Mouse (Mus musculus): ENCODE data around the gene Pwp2.

Gene Pwp2

DNA sequence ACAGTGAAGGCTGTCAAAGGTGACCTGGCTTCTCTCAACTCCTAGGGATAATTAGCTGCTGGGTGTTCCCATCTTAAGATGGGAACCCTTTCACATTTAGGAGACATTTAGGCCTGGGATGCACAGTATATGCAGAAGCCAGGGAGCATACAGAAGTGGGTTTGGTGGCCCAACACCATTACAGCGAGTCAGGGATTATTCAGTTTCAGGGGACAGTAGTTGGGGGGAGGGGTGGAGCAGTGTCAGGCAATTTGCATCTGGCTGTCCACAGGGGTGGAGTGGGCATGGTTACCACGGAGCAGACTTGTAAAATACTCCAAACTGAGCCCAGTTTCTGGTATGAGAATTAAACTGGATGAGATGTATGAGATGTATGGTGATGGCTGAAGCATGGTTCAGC is 14.5 kb downstream of the Pwp2 start:
- DNase-seq = no peak

- DNase-seq = peak; percentile 100
Measured at GRCm38 (mm10) chr10:78169281-78170042, 15.5 kb downstream of the Pwp2 start, which contains the start of gene D10Jhu81e. TSS of gene D10Jhu81e (minus strand) at chr10:78169782.

GRCm38 (mm10) chr10:78168792-78169191 is 16.2 kb downstream of the Pwp2 start:
- DNase-seq = no peak

- no peak for DNase-seq
Measured at GRCm38 (mm10) chr10:78167775-78168174, 17.2 kb downstream of the Pwp2 start.

DNA sequence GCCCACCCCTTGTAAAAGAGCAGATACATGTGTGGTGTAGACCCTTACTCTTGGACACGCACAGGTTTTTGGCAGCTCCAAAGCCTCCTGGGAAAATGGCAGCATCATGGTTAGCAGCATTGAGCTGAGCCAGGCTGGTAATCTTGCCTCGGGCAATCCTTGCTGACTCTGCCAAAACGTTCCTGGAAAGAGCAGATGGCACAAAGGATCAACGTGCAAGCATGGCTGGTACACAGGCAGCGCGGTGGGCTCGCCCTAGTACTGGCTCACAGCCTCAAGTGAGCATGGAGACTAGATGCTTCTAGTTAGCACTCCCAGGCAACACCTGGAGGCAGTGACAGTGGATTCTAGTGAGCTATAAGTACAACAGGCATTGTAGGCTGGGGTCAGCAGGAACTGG is 17.6 kb downstream of the Pwp2 start:
- no peak for DNase-seq

DNA sequence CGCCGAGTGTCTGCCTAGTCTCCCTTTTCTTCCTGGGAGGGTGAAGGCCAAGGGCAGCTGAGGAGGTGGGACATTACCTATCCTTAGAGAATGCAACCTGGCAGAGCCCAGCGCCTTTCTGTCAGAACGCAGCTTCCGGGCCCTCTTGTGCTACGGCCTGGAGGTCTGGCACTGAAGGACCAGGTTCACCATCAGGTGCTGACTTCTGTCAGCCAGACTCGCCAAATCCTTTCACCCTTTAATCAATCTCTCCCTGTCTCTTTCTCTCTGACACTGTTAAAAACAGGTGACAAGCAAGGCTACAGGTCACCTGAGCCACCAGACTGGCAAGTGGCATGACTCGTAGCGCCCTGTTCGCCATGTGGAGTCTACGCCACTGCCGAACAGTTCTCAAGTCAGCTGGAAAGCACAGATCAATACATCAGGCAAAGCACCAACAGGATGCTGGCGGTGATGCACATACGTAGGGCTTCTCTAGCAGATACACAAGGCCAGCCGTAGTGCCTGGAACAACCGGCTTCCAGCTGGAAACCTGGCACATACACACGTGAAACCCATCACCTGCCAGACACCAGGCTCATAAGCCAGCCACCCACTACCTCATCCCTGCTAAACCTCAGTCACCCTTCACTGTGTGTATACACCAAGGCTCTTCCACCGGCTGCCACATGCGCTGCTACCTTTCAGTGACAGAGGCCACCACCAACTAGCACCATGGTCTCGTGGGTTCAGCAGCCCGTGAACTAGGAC is 19.5 kb downstream of the Pwp2 start:
- DNase-seq = no peak

GRCm38 (mm10) chr10:78164786-78165185 is 20.2 kb downstream of the Pwp2 start:
- no peak for DNase-seq

GRCm38 (mm10) chr10:78163923-78164322 is 21.0 kb downstream of the Pwp2 start:
- DNase-seq = peak; percentile 65

DNA sequence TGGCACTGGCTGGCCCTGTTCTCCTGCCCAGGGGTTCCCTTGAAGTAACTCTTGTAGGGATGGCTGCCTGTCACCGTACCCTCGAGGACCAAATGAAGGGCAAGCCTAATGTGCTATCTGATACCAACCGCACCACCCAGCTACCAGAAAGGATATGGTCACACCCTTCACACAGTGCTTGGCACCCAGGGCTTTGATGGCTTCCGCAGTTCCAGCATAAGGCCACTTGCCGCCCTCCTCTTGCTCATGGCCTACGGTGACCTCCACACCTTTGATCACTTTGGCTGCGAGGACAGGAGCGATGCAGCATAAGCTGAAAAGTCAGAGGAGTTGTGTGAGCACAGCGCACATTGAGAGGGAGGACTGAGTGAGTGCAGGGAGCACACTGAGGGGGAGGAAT is 21.7 kb downstream of the Pwp2 start:
- no peak for DNase-seq

- no peak for DNase-seq
Measured at GRCm38 (mm10) chr10:78162646-78163045, 22.3 kb downstream of the Pwp2 start.

GRCm38 (mm10) chr10:78161096-78161495 is 23.9 kb downstream of the Pwp2 start:
- no peak for DNase-seq

- DNase-seq = no peak
Measured at GRCm38 (mm10) chr10:78160369-78161095, 24.4 kb downstream of the Pwp2 start.

DNA sequence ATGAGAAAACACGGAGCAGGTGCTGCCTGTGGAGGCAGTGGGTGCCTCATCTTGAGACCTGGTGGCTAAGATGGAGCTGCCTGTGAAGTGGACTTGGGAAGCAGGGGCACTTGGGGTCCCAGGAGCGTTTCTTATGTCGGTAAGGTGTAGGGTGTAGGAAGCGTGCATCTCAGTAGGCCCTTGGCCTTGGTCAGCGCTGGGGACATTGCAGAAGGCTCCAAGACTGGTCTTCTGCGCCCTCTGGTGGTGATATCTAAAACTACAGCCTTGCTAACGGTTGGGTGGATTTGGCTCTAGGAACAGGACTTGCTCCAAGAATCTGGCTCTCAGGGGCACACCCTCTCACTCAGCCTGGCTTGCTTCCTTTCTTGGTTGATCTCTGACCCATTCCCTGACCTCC is 25.0 kb downstream of the Pwp2 start:
- peak; percentile 81 for DNase-seq

- DNase-seq = no peak
Measured at GRCm38 (mm10) chr10:78159252-78159878, 25.6 kb downstream of the Pwp2 start.

DNA sequence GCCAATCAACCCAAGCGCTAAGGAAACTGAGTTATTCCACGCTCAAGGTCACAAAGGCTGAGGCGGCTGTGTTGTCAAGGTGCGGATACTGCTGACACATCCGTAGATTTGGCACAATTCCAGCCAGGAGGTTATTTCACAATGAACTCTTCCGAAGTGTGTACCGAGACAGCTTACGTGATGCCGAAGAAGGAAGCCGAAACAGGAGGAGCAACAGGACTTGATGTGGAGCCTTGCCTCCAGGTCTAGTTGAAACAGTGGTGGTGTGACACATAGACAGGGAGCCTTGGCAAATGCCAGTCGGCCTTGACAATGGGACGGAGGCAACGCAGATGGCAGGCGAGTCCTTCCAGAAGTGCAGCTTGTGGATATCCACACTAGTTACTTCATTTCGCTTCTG is 26.9 kb downstream of the Pwp2 start:
- no peak for DNase-seq

- no peak for DNase-seq
Measured at GRCm38 (mm10) chr10:78156926-78157325, 28.0 kb downstream of the Pwp2 start.

- DNase-seq = no peak
Measured at GRCm38 (mm10) chr10:78148834-78149766, 35.8 kb downstream of the Pwp2 start.

GRCm38 (mm10) chr10:78147908-78148441 is 37.0 kb downstream of the Pwp2 start:
- no peak for DNase-seq

GRCm38 (mm10) chr10:78143727-78144505 is 41.0 kb downstream of the Pwp2 start:
- no peak for DNase-seq

GRCm38 (mm10) chr10:78140843-78141242 is 44.1 kb downstream of the Pwp2 start:
- no peak for DNase-seq

DNA sequence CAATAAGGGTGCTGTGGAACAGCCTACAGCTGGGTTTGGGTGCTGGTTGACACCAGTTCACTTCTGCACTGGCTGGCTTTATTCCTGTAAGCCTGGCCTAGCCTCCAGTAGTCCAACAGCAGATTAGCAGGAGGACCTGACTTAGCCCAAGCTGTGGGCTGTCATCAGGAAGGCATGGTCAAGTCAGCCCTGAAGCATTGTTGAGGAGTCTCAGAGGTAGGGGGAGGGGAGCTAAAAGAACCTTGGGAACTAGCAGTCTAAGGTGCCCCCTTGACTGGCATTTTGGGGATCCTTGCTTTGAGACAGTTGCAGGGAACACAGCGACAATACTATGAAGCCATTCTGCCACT is 44.7 kb downstream of the Pwp2 start:
- no peak for DNase-seq
